Mouse (Mus musculus) embryonic fibroblast, embryonic 13.5 days (primary cell): ENCODE results near the gene Mmachc.

Experiments
- CTCF ChIP-seq: IDR thresholded peaks from 2 replicates; pipeline ENCODE4 v1.5.1; 2011; ENCODE audit warnings: mild to moderate bottlenecking, control low read depth, low read length, moderate library complexity, borderline replicate concordance; ENCODE audit not compliant: insufficient read depth
- POLR2A ChIP-seq: IDR thresholded peaks from 2 replicates; pipeline ENCODE4 v1.6.1; 2011; ENCODE audit warnings: low read depth, mild to moderate bottlenecking, control low read depth, low read length, moderate library complexity

DNA sequence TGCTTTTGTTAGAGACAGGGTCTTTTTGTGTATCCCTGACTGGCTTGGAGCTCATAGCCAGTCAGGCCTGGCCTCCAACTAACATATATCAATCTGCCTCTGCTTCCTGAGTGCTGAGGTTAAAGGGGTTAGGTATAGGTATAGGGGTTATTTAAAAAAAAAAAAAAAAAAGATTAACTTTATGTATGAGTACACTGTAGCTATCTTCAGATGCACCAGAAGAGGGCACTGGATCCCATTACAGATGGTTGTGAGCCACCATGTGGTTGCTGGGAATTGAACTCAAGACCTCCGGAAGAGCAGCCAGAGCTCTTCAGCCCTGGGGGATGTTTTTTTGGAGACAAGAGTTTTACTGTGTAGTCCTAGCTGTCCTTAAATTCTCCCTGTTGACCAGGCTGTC lies 46.2 kb downstream of the Mmachc start:
- TF ChIP-seq POLR2A (no peak), CTCF (no peak)
